ENCODE assay signal across 9 mouse cellular contexts in the genomic region with DNA sequence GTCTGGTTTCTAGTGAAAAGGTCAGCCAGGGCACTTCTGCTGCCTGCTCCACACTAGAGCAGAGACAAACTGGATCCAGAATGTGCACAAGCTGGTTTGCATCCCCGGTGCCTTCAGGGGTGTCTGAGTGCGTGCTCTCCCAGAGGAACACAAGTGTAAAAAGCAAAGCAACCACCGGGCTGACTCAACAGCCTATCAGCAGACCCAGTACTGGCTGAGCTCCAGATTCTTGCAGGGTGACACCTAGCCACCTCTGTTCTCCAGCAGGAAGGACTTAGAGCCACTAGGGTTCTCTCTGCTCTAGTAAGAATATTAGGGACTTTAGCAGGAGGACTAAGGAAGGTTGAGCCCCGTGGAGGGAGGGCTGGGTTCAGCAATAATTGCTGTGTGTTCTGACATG.
DNase-seq lines count a peak whose midpoint lies in the region; ATAC-seq and TF ChIP-seq lines count a peak whose summit lies in the region.
"Had no signal": no experiment of that assay in that cellular context is flagged by ENCODE, and none has a peak within 500 bp of the region (broad histone marks: within the 10 kb centered on the region; RNA-seq: fewer than 3 reads in every experiment).

No protein-coding gene starts in this region.

- H3K9me3 ChIP-seq in heart, postnatal 0 days (replicated peaks; ENCODE audit: control insufficient read depth, low read length), result no peaks in the 10 kb centered on the region
- H3K9me3 ChIP-seq in liver, embryonic 15.5 days (replicated peaks), result no peaks in the 10 kb centered on the region
- H3K9me3 ChIP-seq: embryonic facial prominence, embryonic 12.5 days had no signal

- H3K27ac ChIP-seq in heart, postnatal 0 days (ENCODE audit: low read depth), result no peak overlapping the region
- H3K27ac ChIP-seq in liver, embryonic 15.5 days (replicated peaks), result peak overlapping the region; percentile 38
- no peak overlapping the region for H3K27ac ChIP-seq in thymus, adult 2 months (ENCODE audit: control insufficient read depth, insufficient read depth, low read length)
- H3K27ac ChIP-seq: embryonic facial prominence, embryonic 12.5 days had no signal

- no peaks in the 10 kb centered on the region for H3K36me3 ChIP-seq in heart, postnatal 0 days (replicated peaks; ENCODE audit: control insufficient read depth, insufficient read depth, low read length)
- peaks cover 36% of the 10 kb centered on the region for H3K36me3 ChIP-seq in liver, embryonic 15.5 days (replicated peaks)
- peaks cover 100% of the 10 kb centered on the region for H3K36me3 ChIP-seq in thymus, adult 2 months (ENCODE audit: control insufficient read depth, insufficient read depth, low read length)
- H3K36me3 ChIP-seq: embryonic facial prominence, embryonic 12.5 days had no signal

- peak; percentile 67; the same call in 1 of the 2 replicates for ATAC-seq in heart, postnatal 0 days (ENCODE audit: insufficient read depth, low read depth)
- peak; percentile 44; the same call in 1 of the 2 replicates for ATAC-seq in liver, embryonic 15.5 days (ENCODE audit: insufficient read depth)

- no peaks in the 10 kb centered on the region for H3K27me3 ChIP-seq in heart, postnatal 0 days (ENCODE audit: control insufficient read depth, insufficient read depth, low read length)
- H3K27me3 ChIP-seq in liver, embryonic 15.5 days, result no peaks in the 10 kb centered on the region
- H3K27me3 ChIP-seq in thymus, adult 2 months (ENCODE audit: control insufficient read depth, insufficient read depth, low read length), result no peaks in the 10 kb centered on the region
- H3K27me3 ChIP-seq: embryonic facial prominence, embryonic 12.5 days had no signal

- no peak overlapping the region for H3K4me2 ChIP-seq in heart, postnatal 0 days (ENCODE audit: low read depth, low read length)
- 0 out of 2 replicates have a peak overlapping the region, but pooled peaks have one; percentile 2 for H3K4me2 ChIP-seq in liver, embryonic 15.5 days
- H3K4me2 ChIP-seq: embryonic facial prominence, embryonic 12.5 days had no signal

- WGBS in heart, postnatal 0 days, result 21% methylated on average over 4 of the region's 4 CpGs
- WGBS in liver, embryonic 15.5 days (ENCODE audit: insufficient replicate concordance), result 33% methylated on average over 4 of the region's 4 CpGs
- 79% methylated on average over 4 of the region's 4 CpGs for WGBS in thymus, adult 2 months

- H3K9ac ChIP-seq in heart, postnatal 0 days (replicated peaks; ENCODE audit: low read depth, low read length), result no peak overlapping the region
- no peak overlapping the region for H3K9ac ChIP-seq in liver, embryonic 15.5 days
- H3K9ac ChIP-seq: embryonic facial prominence, embryonic 12.5 days had no signal

- TF ChIP-seq POLR2A in thymus, adult 2 months (IDR thresholded peaks at IDR 0.05; ENCODE audit: control insufficient read depth, extremely low read depth, insufficient read depth, low read length, poor library complexity), result no peak

- no peak for TF ChIP-seq EP300 in heart, postnatal 0 days (IDR thresholded peaks at IDR 0.05; ENCODE audit: low read depth)

- DNase-seq in heart, adult 8-10 months (ENCODE audit: low spot score), result peak; percentile 10
- DNase-seq in heart, adult 11 months, result no peak
- DNase-seq in heart, postnatal 0 days (ENCODE audit: low spot score), result peak; percentile 58
- DNase-seq in urinary bladder, adult 2 months (ENCODE audit: low spot score), result peak; percentile 32
- no peak for DNase-seq in layer of hippocampus, postnatal 10 days (ENCODE audit: low spot score in 2 of 2)
- DNase-seq in layer of hippocampus, adult 9-10 months (ENCODE audit: low spot score), result no peak
- no peak for DNase-seq in thymus, adult 2 months

- no peak overlapping the region for H3K4me3 ChIP-seq in heart, postnatal 0 days (ENCODE audit: low read depth, low read length)
- no peak overlapping the region for H3K4me3 ChIP-seq in liver, embryonic 15.5 days (replicated peaks)
- no peak overlapping the region for H3K4me3 ChIP-seq in thymus, adult 2 months (ENCODE audit: control insufficient read depth, insufficient read depth, low read length)
- H3K4me3 ChIP-seq: embryonic facial prominence, embryonic 12.5 days had no signal

- H3K4me1 ChIP-seq in heart, postnatal 0 days (ENCODE audit: control insufficient read depth, insufficient read depth), result peaks cover 4% of the 10 kb centered on the region
- peaks cover 4% of the 10 kb centered on the region; the same call in 1 of the 2 replicates for H3K4me1 ChIP-seq in liver, embryonic 15.5 days (replicated peaks)
- no peaks in the 10 kb centered on the region for H3K4me1 ChIP-seq in thymus, adult 2 months (replicated peaks; ENCODE audit: control insufficient read depth, insufficient read depth, low read length)

- TF ChIP-seq CTCF in heart, postnatal 0 days (IDR thresholded peaks at IDR 0.05; ENCODE audit: low read depth), result no peak
- no peak for TF ChIP-seq CTCF in thymus, adult 2 months (IDR thresholded peaks at IDR 0.05; ENCODE audit: borderline replicate concordance, control insufficient read depth, extremely low read depth, insufficient read depth, low read length, poor library complexity)

Comparison
In these comparisons a context has a peak if more than half of its experiments do, and no peak if none do; other contexts are left out.
1. DNase-seq: peak in heart, adult 8-10 months (single experiment), heart, postnatal 0 days (single experiment) and urinary bladder, adult 2 months (single experiment); none in heart, adult 11 months (single experiment), layer of hippocampus, postnatal 10 days (0 of 2), layer of hippocampus, adult 9-10 months (single experiment) and thymus, adult 2 months (single experiment).